In the genomic region with DNA sequence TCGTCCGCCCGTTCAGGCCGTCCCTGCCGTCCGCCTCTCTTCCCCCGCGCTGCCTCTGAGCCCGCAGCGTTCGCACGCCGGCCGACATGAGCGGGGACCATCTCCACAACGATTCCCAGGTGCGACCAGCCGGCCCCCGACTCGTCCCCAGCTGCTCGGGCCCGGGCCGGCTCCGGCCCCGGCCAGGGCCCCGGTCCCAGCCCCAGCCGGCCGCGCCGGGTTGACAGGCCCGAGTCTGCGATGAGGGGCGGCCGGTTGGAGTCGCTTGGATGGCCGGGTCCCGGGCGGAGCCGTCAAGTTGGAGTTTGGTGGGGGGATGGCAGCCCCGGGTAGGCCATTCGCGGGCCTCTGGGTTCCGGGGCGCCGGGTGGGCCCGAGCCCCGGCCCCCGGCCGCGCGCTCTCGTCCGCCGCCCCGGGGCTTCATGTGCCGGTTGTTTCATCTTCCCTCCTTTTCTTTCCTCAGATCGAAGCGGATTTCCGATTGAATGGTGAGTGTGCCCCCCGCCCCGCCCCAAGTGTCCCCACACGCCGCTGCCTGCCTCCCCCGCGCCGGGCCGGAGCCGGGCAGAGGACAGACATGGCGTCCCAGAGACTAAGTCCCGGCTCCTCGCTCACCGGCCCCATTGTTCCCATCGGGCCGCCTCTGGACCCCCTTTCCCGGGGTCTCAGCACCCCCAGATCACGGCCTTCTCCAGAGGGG, we compare ENCODE assay signal across 8 mouse cellular contexts. TPM values are rescaled to one million over a fixed set of nuclear protein-coding genes. Genes with fewer than 3 reads are reported as not detected.
DNase-seq lines count a peak whose midpoint lies in the region; ATAC-seq and TF ChIP-seq lines count a peak whose summit lies in the region.

No protein-coding gene starts in this region.

- H3K27ac ChIP-seq in liver, embryonic 11.5 days (ENCODE audit: low read depth, low read length): peak overlapping the region; percentile 96

- no peaks in the 10 kb centered on the region for H3K27me3 ChIP-seq in liver, embryonic 11.5 days (replicated peaks; ENCODE audit: control insufficient read depth, insufficient read depth, low read length)
- no peaks in the 10 kb centered on the region for H3K27me3 ChIP-seq in myocyte (ENCODE audit: control insufficient read depth, insufficient read depth, insufficient read length)
- H3K27me3 ChIP-seq in splenic B cell, adult 2 months (ENCODE audit: control insufficient read depth, insufficient read depth, low read length, poor library complexity, severe bottlenecking): no peaks in the 10 kb centered on the region

- H3K36me3 ChIP-seq in liver, embryonic 11.5 days (ENCODE audit: control insufficient read depth, insufficient read depth, low read length): no peaks in the 10 kb centered on the region
- H3K36me3 ChIP-seq in myocyte (ENCODE audit: control insufficient read depth, insufficient read depth): no peaks in the 10 kb centered on the region
- no peaks in the 10 kb centered on the region for H3K36me3 ChIP-seq in splenic B cell, adult 2 months (ENCODE audit: control insufficient read depth, insufficient read depth, low read length, poor library complexity, severe bottlenecking)

- WGBS in liver, embryonic 11.5 days: under 1% methylated on average over 72 of the region's 76 CpGs

- H3K4me2 ChIP-seq in liver, embryonic 11.5 days: peak overlapping the region; percentile 91
- no peak overlapping the region for H3K4me2 ChIP-seq in myocyte (ENCODE audit: low read depth)

- peaks cover 47% of the 10 kb centered on the region for H3K79me2 ChIP-seq in myocyte (ENCODE audit: control insufficient read depth, insufficient read depth)

- no peaks in the 10 kb centered on the region for H3K9me3 ChIP-seq in liver, embryonic 11.5 days (ENCODE audit: control insufficient read depth, low read length)

- peak; percentile 38 to 45 for DNase-seq in left cerebral cortex, adult 18-20 months (ENCODE audit: low spot score in 2 of 2)
- no peak for DNase-seq in left cerebral cortex, adult 11 months (ENCODE audit: low spot score)
- DNase-seq in embryo, embryonic 10.5 days (ENCODE audit: low spot score): peak; percentile 63
- peak; percentile 58 to 80 for DNase-seq in heart, adult 18-20 months
- peak; percentile 77 for DNase-seq in kidney, adult 18-20 months
- peak; percentile 79 for DNase-seq in liver, embryonic 11.5 days (ENCODE audit: low spot score)
- DNase-seq in splenic B cell, adult 2 months (ENCODE audit: low read depth, low spot score): peak; percentile 59

- H3ac ChIP-seq in myocyte (ENCODE audit: control insufficient read depth, insufficient read length): peak overlapping the region; percentile 83

- peaks cover 22% of the 10 kb centered on the region for H3K4me1 ChIP-seq in liver, embryonic 11.5 days (replicated peaks; ENCODE audit: control insufficient read depth, insufficient read depth, low read length)

- no peak for TF ChIP-seq POLR2A in myocyte (IDR thresholded peaks at IDR 0.05; ENCODE audit: insufficient read length, low read depth)

- H3K9ac ChIP-seq in liver, embryonic 11.5 days (ENCODE audit: low read depth, low read length): peak overlapping the region; percentile 100

- peak overlapping the region; percentile 100 for H3K4me3 ChIP-seq in liver, embryonic 11.5 days (ENCODE audit: low read depth, low read length)
- H3K4me3 ChIP-seq in myocyte: peak overlapping the region; percentile 45

- peak; percentile 35 for ATAC-seq in liver, embryonic 11.5 days (replicated peaks; ENCODE audit: low FRiP score)

TF ChIP-seq in myocyte, 11 proteins besides CTCF, POLR2A, EP300 and RAD21:
- TF ChIP-seq MAX (IDR thresholded peaks at IDR 0.05; ENCODE audit: low read depth) (no peak), POLR2AphosphoS2 (IDR thresholded peaks at IDR 0.05; ENCODE audit: insufficient read length, low read depth) (no peak), TCF3 (IDR thresholded peaks at IDR 0.05; ENCODE audit: insufficient read length, low read depth) (no peak), CEBPB (IDR thresholded peaks at IDR 0.05; ENCODE audit: insufficient read depth, poor library complexity, severe bottlenecking) (no peak), REST (IDR thresholded peaks at IDR 0.05; ENCODE audit: insufficient read depth, insufficient read length) (no peak), MYOG (IDR thresholded peaks at IDR 0.05; ENCODE audit: control insufficient read depth in 1 of 3, insufficient read depth in 1 of 3, insufficient read length in 2 of 3, low read depth in 2 of 3) (no peak), USF1 (IDR thresholded peaks at IDR 0.05; ENCODE audit: low read depth) (no peak), TCF12 (IDR thresholded peaks at IDR 0.05; ENCODE audit: insufficient read depth, poor library complexity, severe bottlenecking) (no peak), E2F4 (IDR thresholded peaks at IDR 0.05; ENCODE audit: insufficient read depth) (no peak), SRF (IDR thresholded peaks at IDR 0.05; ENCODE audit: control insufficient read depth, insufficient read length, low read depth) (no peak), MYOD1 (IDR thresholded peaks at IDR 0.05; ENCODE audit: control insufficient read depth in 1 of 3, insufficient read length in 2 of 3, low read depth in 2 of 3) (no peak)

RNA-seq across cellular contexts. Expression of a gene that starts 0.6 kb away (rescaled TPM):
- 10 to 100 TPM; 75.2 to 78.7 TPM for total RNA-seq in left cerebral cortex, adult 18-20 months (2021)
- 10 to 100 TPM; 39.9 to 42.8 TPM for total RNA-seq in heart, adult 18-20 months (2021)
- polyA plus RNA-seq in liver, embryonic 11.5 days (2014; fragmentation: Nextera tagmentation; extraction: Ambion mirVana): 84.1 and 89.8 TPM in 2 replicates
- 37.2 TPM for polyA plus RNA-seq in myocyte (2012; fragmentation: generic; extraction: Trizol)
